Mouse (Mus musculus) kidney, postnatal 4 days (tissue): ENCODE measurements around the gene Nod2.

Experiments used
- DNase-seq, 2 experiments: peaks; one replicate each; pipeline ENCODE4 v3.0.0; 2021; ENCODE audit warnings: mixed read lengths in 2 of 2

The Nod2 gene

GRCm38 (mm10) chr8:88646837-88647778 is at the start of gene Nod2:
TSS of gene Nod2 (plus strand) at chr8:88647315.
- peak; percentile 91 to 93 for DNase-seq

- peak in 1 of 2 experiments; percentile 36 for DNase-seq
These were observed 48.5 kb upstream of the Nod2 start for GRCm38 (mm10) chr8:88598578-88598977.

GRCm38 (mm10) chr8:88599491-88599890 is 47.6 kb upstream of the Nod2 start:
- no peak for DNase-seq

GRCm38 (mm10) chr8:88603446-88603989 is 43.6 kb upstream of the Nod2 start:
- DNase-seq, result peak in 1 of 2 experiments; percentile 51

GRCm38 (mm10) chr8:88604065-88605038 is 42.8 kb upstream of the Nod2 start:
- DNase-seq, result peak; percentile 93 to 96

- peak; percentile 47 to 58 for DNase-seq
These were observed 41.6 kb upstream of the Nod2 start for GRCm38 (mm10) chr8:88605361-88606040.

GRCm38 (mm10) chr8:88609036-88609435 is 38.1 kb upstream of the Nod2 start:
- no peak for DNase-seq

- DNase-seq, result no peak
These were observed 36.8 kb upstream of the Nod2 start for GRCm38 (mm10) chr8:88610271-88610670.

- DNase-seq, result no peak
These were observed 32.1 kb upstream of the Nod2 start for GRCm38 (mm10) chr8:88614981-88615380.

- no peak for DNase-seq
These were observed 28.5 kb upstream of the Nod2 start for GRCm38 (mm10) chr8:88618612-88619011.

GRCm38 (mm10) chr8:88619513-88619912 is 27.6 kb upstream of the Nod2 start:
- DNase-seq, result peak in 1 of 2 experiments; percentile 43

- DNase-seq, result no peak
These were observed 26.2 kb upstream of the Nod2 start for GRCm38 (mm10) chr8:88620931-88621330.

- DNase-seq, result peak; percentile 87 to 89
These were observed 25.7 kb upstream of the Nod2 start for GRCm38 (mm10) chr8:88621408-88621807.

- no peak for DNase-seq
These were observed 23.8 kb upstream of the Nod2 start for GRCm38 (mm10) chr8:88623351-88623750.

- no peak for DNase-seq
These were observed 22.8 kb upstream of the Nod2 start for GRCm38 (mm10) chr8:88624276-88624675.

- DNase-seq, result no peak
These were observed 20.7 kb upstream of the Nod2 start for GRCm38 (mm10) chr8:88626433-88626832.

GRCm38 (mm10) chr8:88626940-88627264 is 20.2 kb upstream of the Nod2 start:
- no peak for DNase-seq

GRCm38 (mm10) chr8:88627265-88627991 is 19.7 kb upstream of the Nod2 start:
- peak; percentile 83 to 92 for DNase-seq

GRCm38 (mm10) chr8:88628001-88628774 is 18.9 kb upstream of the Nod2 start:
- no peak for DNase-seq

GRCm38 (mm10) chr8:88630225-88630624 is 16.9 kb upstream of the Nod2 start:
- DNase-seq, result no peak

GRCm38 (mm10) chr8:88631081-88631480 is 16.0 kb upstream of the Nod2 start:
- peak; percentile 53 to 68 for DNase-seq
